Mouse (Mus musculus): ENCODE results near the gene BC049352.

DNA sequence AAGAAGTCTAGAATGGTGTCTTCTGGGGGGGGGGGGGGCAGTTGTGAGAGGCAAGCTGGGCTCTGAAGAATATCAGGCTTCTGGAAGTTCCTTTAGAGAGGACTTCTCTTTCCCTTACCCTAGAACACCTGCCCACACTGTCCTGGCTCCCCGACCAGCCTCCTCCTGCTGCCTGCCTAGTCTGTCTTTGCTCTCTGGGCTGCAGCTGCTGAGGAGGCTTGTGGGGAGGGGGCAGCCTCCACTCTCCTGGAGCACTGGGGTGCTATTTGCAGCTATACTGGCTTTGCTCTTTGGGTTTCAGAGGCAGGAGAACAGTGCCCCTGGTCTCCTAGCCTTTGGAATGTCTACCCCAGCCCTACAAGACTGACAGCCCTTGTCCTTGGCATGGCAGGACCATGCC, 30.9 kb upstream of the BC049352 start:
- TF ChIP-seq POLR2A (IDR thresholded peaks at IDR 0.05; ENCODE audit: borderline replicate concordance, control insufficient read depth, low read depth, low read length) (no peak), CTCF (IDR thresholded peaks at IDR 0.05; ENCODE audit: control insufficient read depth, insufficient read depth, low read length) (no peak)
